Mouse (Mus musculus) urinary bladder, postnatal 10 days (tissue): ENCODE measurements around the gene Tlr9.

Experiments used
- DNase-seq: peaks from one replicate; pipeline ENCODE4 v3.0.0; 2022; ENCODE audit warnings: low spot score

Gene Tlr9

GRCm38 (mm10) chr9:106268421-106268820 lies 46.0 kb downstream of the Tlr9 start:
- DNase-seq, result no peak

- no peak for DNase-seq
Observed at GRCm38 (mm10) chr9:106269076-106269788, 46.8 kb downstream of the Tlr9 start.

GRCm38 (mm10) chr9:106269879-106270278 lies 47.5 kb downstream of the Tlr9 start:
- no peak for DNase-seq

GRCm38 (mm10) chr9:106270656-106271055 lies 48.3 kb downstream of the Tlr9 start:
- DNase-seq, result no peak

- no peak for DNase-seq
Observed at GRCm38 (mm10) chr9:106272288-106272687, 49.9 kb downstream of the Tlr9 start.

- DNase-seq, result no peak
Observed at GRCm38 (mm10) chr9:106273276-106273675, 50.9 kb downstream of the Tlr9 start.

- no peak for DNase-seq
Observed at GRCm38 (mm10) chr9:106273791-106274190, 51.4 kb downstream of the Tlr9 start.

- DNase-seq, result no peak
Observed at GRCm38 (mm10) chr9:106274652-106275180, 52.3 kb downstream of the Tlr9 start.

GRCm38 (mm10) chr9:106275806-106276205 lies 53.4 kb downstream of the Tlr9 start:
- DNase-seq, result no peak
